Mouse (Mus musculus) neural tube, embryonic 11.5 days (tissue): ENCODE data around the gene Fam110a. TPM values are rescaled to one million over a fixed set of nuclear protein-coding genes. Genes with fewer than 3 reads are reported as not detected.

ENCODE experiments used
- ATAC-seq: fragments of 200-750 bp; cut with Nextera tagmentation; 2 replicates; pipeline ENCODE4 v1.8.0; 2017; ENCODE audit warnings: moderate number of reproducible peaks, mild to moderate bottlenecking, moderate TSS enrichment, moderate library complexity; ENCODE audit not compliant: insufficient read depth, low FRiP score, low TSS enrichment
- DNase-seq: peaks from one replicate; pipeline ENCODE4 v3.0.0-alpha.2; 2015; ENCODE audit warnings: low spot score
- H3K27ac ChIP-seq: fragments of 300-500 bp; sonication (generic); 2 replicates; pipeline ENCODE4 v1.5.1; 2014; ENCODE audit warnings: low read depth, mild to moderate bottlenecking, low read length
- H3K27me3 ChIP-seq: fragments of 300-500 bp; sonication (generic); 2 replicates; pipeline ENCODE4 v1.6.1; 2014; ENCODE audit warnings: mild to moderate bottlenecking, low read length, mixed read lengths; ENCODE audit not compliant: control insufficient read depth, insufficient read depth
- H3K36me3 ChIP-seq: fragments of 300-500 bp; sonication (generic); 2 replicates; pipeline ENCODE4 v1.6.1; 2014; ENCODE audit warnings: mild to moderate bottlenecking, low read length, moderate library complexity, mixed read lengths; ENCODE audit not compliant: control insufficient read depth, insufficient read depth
- H3K4me1 ChIP-seq: fragments of 300-500 bp; sonication (generic); 2 replicates; pipeline ENCODE4 v1.6.1; 2014; ENCODE audit warnings: low read length, mixed read lengths; ENCODE audit not compliant: control insufficient read depth, insufficient read depth
- H3K4me2 ChIP-seq: fragments of 300-500 bp; sonication (generic); 2 replicates; pipeline ENCODE4 v1.6.1; 2014; ENCODE audit warnings: low read depth, mild to moderate bottlenecking, moderate library complexity
- H3K4me3 ChIP-seq: fragments of 300-500 bp; sonication (generic); 2 replicates; pipeline ENCODE4 v1.5.1; 2014; ENCODE audit warnings: low read depth, low read length
- H3K9ac ChIP-seq: fragments of 300-500 bp; sonication (generic); 2 replicates; pipeline ENCODE4 v1.6.1; 2014; ENCODE audit warnings: mild to moderate bottlenecking, low read length
- H3K9me3 ChIP-seq: fragments of 300-500 bp; sonication (generic); 2 replicates; pipeline ENCODE4 v1.6.1; 2016; ENCODE audit warnings: low read length; ENCODE audit not compliant: control insufficient read depth
- WGBS: fragments of 180-500 bp; shearing (Covaris S2); extraction: QIAGEN DNeasy Blood & Tissue Kit; methylation state at CpG from one replicate; pipeline ENCODE4 v1.1.7; 2014; 5-methylcytosine and 5-hydroxymethylcytosine counted together
- polyA plus RNA-seq: library from polyadenylated mRNA; unstranded; fragments of >200 nt; fragmentation: Nextera tagmentation; extraction: Ambion mirVana; gene quantifications from 2 replicates; pipeline ENCODE4 v1.2.1, GENCODE M21; 2014

The Fam110a gene
- polyA plus RNA-seq, 1 experiment from 2014 or later, result 92.9 TPM

GRCm38 (mm10) chr2:151961284-151962196, 18.5 kb downstream of the Fam110a start:
- no peak for ATAC-seq
- 57% methylated on average over 9 of the region's 9 CpGs for WGBS
- H3K4me1 ChIP-seq, result peaks cover 12% of the 10 kb centered on the region; the same call in 1 of the 2 replicates

GRCm38 (mm10) chr2:151959274-151959673, 20.7 kb downstream of the Fam110a start:
- 31% methylated on average over 5 of the region's 5 CpGs for WGBS
- Histone ChIP-seq H3K36me3 (no peaks in the 10 kb centered on the region), H3K4me3 (no peak overlapping the region), H3K27ac (no peak overlapping the region), H3K9me3 (no peaks in the 10 kb centered on the region), H3K27me3 (no peaks in the 10 kb centered on the region), H3K4me1 (peaks cover 6% of the 10 kb centered on the region; the same call in 1 of the 2 replicates), H3K9ac (no peak overlapping the region), H3K4me2 (no peak overlapping the region)
- DNase-seq (no peak), ATAC-seq (no peak)

More at GRCm38 (mm10) chr2:151961284-151962196, 18.5 kb downstream of the Fam110a start:
- H3K36me3 ChIP-seq, result no peaks in the 10 kb centered on the region
- H3K27ac ChIP-seq, result no peak overlapping the region
- no peak overlapping the region for H3K9ac ChIP-seq
- no peak overlapping the region for H3K4me2 ChIP-seq
- no peaks in the 10 kb centered on the region for H3K9me3 ChIP-seq
- H3K27me3 ChIP-seq, result no peaks in the 10 kb centered on the region
- DNase-seq, result no peak
- no peak overlapping the region for H3K4me3 ChIP-seq

GRCm38 (mm10) chr2:151956500-151957137, 23.4 kb downstream of the Fam110a start:
- Histone ChIP-seq H3K27me3 (no peaks in the 10 kb centered on the region), H3K4me3 (no peak overlapping the region), H3K27ac (no peak overlapping the region), H3K4me2 (no peak overlapping the region), H3K9me3 (no peaks in the 10 kb centered on the region), H3K9ac (no peak overlapping the region), H3K36me3 (no peaks in the 10 kb centered on the region), H3K4me1 (0 out of 2 replicates have a peak, but pooled peaks cover 3% of the 10 kb centered on the region)
- DNase-seq (no peak), ATAC-seq (no peak)
- WGBS, result 83% methylated on average over 4 of the region's 4 CpGs

- Histone ChIP-seq H3K9me3 (no peaks in the 10 kb centered on the region), H3K27ac (no peak overlapping the region), H3K4me3 (no peak overlapping the region), H3K9ac (no peak overlapping the region), H3K36me3 (no peaks in the 10 kb centered on the region), H3K4me2 (no peak overlapping the region), H3K27me3 (no peaks in the 10 kb centered on the region), H3K4me1 (no peaks in the 10 kb centered on the region)
- ATAC-seq (no peak), DNase-seq (no peak)
- WGBS, result 87% methylated on average over 8 of the region's 8 CpGs
Observed at GRCm38 (mm10) chr2:151953665-151954064, 26.4 kb downstream of the Fam110a start.

- Histone ChIP-seq H3K36me3 (no peaks in the 10 kb centered on the region), H3K27me3 (no peaks in the 10 kb centered on the region), H3K4me3 (no peak overlapping the region), H3K9me3 (no peaks in the 10 kb centered on the region), H3K4me1 (no peaks in the 10 kb centered on the region), H3K27ac (no peak overlapping the region), H3K9ac (no peak overlapping the region), H3K4me2 (no peak overlapping the region)
- WGBS, result 63% methylated on average over 2 of the region's 2 CpGs
- DNase-seq (no peak), ATAC-seq (no peak)
Observed at GRCm38 (mm10) chr2:151949082-151949774, 30.8 kb downstream of the Fam110a start.

GRCm38 (mm10) chr2:151948311-151948710, 31.7 kb downstream of the Fam110a start:
- ATAC-seq (no peak), DNase-seq (no peak)

GRCm38 (mm10) chr2:151947617-151948016, 32.4 kb downstream of the Fam110a start:
- 86% methylated on average over 2 of the region's 2 CpGs for WGBS
- DNase-seq, result no peak

More at GRCm38 (mm10) chr2:151948311-151948710, 31.7 kb downstream of the Fam110a start:
- Histone ChIP-seq H3K4me2 (no peak overlapping the region), H3K9ac (no peak overlapping the region), H3K27ac (no peak overlapping the region), H3K4me1 (no peaks in the 10 kb centered on the region), H3K36me3 (no peaks in the 10 kb centered on the region), H3K9me3 (no peaks in the 10 kb centered on the region), H3K4me3 (no peak overlapping the region), H3K27me3 (no peaks in the 10 kb centered on the region)
- 86% methylated on average over 7 of the region's 7 CpGs for WGBS

GRCm38 (mm10) chr2:151944106-151944505, 35.9 kb downstream of the Fam110a start:
- Histone ChIP-seq H3K9ac (no peak overlapping the region), H3K27ac (no peak overlapping the region), H3K4me2 (no peak overlapping the region), H3K4me3 (no peak overlapping the region), H3K27me3 (no peaks in the 10 kb centered on the region), H3K9me3 (no peaks in the 10 kb centered on the region), H3K36me3 (no peaks in the 10 kb centered on the region), H3K4me1 (no peaks in the 10 kb centered on the region)
- 78% methylated on average over 2 of the region's 2 CpGs for WGBS
- no peak for DNase-seq
- no peak for ATAC-seq

More at GRCm38 (mm10) chr2:151947617-151948016, 32.4 kb downstream of the Fam110a start:
- no peak overlapping the region for H3K4me2 ChIP-seq
- no peaks in the 10 kb centered on the region for H3K27me3 ChIP-seq
- H3K9me3 ChIP-seq, result no peaks in the 10 kb centered on the region
- no peak overlapping the region for H3K27ac ChIP-seq
- no peaks in the 10 kb centered on the region for H3K36me3 ChIP-seq
- H3K4me1 ChIP-seq, result no peaks in the 10 kb centered on the region
- no peak for ATAC-seq
- no peak overlapping the region for H3K9ac ChIP-seq
- H3K4me3 ChIP-seq, result no peak overlapping the region
